Mouse (Mus musculus): Measurements from ENCODE around the gene Slmap.
A peak's percentile ranks its signal among the peaks of the same experiment; 100 is the strongest.

DNA sequence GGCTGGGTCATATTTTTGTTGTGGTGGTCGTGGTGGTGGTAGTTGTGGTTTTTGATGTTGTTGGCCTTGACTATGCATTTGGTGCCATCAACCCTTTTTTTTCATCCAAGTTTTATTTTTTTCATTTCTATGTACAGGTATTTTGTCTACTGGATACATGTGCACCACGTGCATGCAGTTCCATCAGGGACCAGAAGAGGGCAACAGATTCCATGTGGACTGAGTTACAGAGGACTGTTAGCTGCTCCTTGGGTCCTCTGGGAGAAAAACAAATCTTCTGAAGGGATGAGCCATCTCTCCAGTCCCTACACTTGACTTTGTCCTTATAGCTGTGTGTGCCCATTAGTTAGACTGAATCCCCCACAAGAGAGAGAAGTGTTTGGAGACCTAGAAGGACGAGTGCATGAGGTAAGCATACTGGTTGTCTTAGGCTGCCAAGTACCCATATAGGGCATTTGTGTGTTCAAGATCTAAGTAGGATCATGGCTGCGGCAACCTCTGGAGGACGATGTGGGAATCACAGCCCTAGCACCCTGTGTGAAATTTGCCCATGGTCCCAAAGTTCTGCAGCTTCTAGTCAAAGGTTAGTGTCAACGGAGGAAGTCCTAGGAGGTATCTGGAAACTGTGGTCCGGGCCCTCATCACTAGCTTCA is 136.1 kb downstream of the Slmap start:
- TF ChIP-seq CTCF (IDR thresholded peaks at IDR 0.05; ENCODE audit: low read depth) = peak; percentile 35; the same call in 1 of the 2 replicates
- no peak for TF ChIP-seq EP300 (IDR thresholded peaks at IDR 0.05; ENCODE audit: low read depth)

Measured in liver, embryonic 14.5 days (tissue).